Mouse (Mus musculus) left cerebral cortex, postnatal 25 days (tissue): ENCODE measurements around the gene Sept11. TPM values are rescaled to one million over a fixed set of nuclear protein-coding genes. Genes with fewer than 3 reads are reported as not detected.

Experiments
- DNase-seq, 2 experiments: peaks; one replicate each; pipeline ENCODE4 v3.0.0; 2022; ENCODE audit warnings: low spot score in 2 of 2, mixed read lengths in 1 of 2
- intact Hi-C: fragments of 180-260 bp; cut with DNase I; formaldehyde crosslinking; loops from one replicate; pipeline ENCODE4 v1.15.1; 2025
- total RNA-seq, 2 experiments: library from RNA; stranded (reverse); gene quantifications; 2 replicates each; pipeline ENCODE4 v1.2.3; 2021

Gene Sept11
- total RNA-seq, 2 experiments from 2014 or later: 195 to 212 TPM

GRCm38 (mm10) chr5:93121660-93122059 lies 28.4 kb downstream of the Sept11 start:
- intact Hi-C loops: no loop called here
- no peak for DNase-seq

- intact Hi-C loops: no loop called here
Measured at GRCm38 (mm10) chr5:93124031-93124826, 31.0 kb downstream of the Sept11 start.

GRCm38 (mm10) chr5:93125325-93125724 lies 32.1 kb downstream of the Sept11 start:
- intact Hi-C loops: no loop called here
- no peak for DNase-seq

More at GRCm38 (mm10) chr5:93124031-93124826, 31.0 kb downstream of the Sept11 start:
- no peak for DNase-seq

GRCm38 (mm10) chr5:93126222-93126929 lies 33.1 kb downstream of the Sept11 start:
- peak in 1 of 2 experiments; percentile 60 for DNase-seq
- intact Hi-C loops: loop anchor here (2.0 kb wide), 1 partner anchor 34 kb away; the partner anchor contains the start of gene Sept11

GRCm38 (mm10) chr5:93126930-93127562 lies 33.8 kb downstream of the Sept11 start:
- intact Hi-C loops: loop anchor here (2.0 kb wide), 1 partner anchor 34 kb away; the partner anchor contains the start of gene Sept11
- peak in 1 of 2 experiments; percentile 53 for DNase-seq

- intact Hi-C loops: loop anchor here (2.0 kb wide), 1 partner anchor 35 kb away; the partner anchor contains the start of gene Sept11
Measured at GRCm38 (mm10) chr5:93127722-93128121, 34.5 kb downstream of the Sept11 start.

GRCm38 (mm10) chr5:93128765-93129164 lies 35.5 kb downstream of the Sept11 start:
- intact Hi-C loops: no loop called here
- DNase-seq: no peak

More at GRCm38 (mm10) chr5:93127722-93128121, 34.5 kb downstream of the Sept11 start:
- DNase-seq: peak in 1 of 2 experiments; percentile 73

GRCm38 (mm10) chr5:93129953-93130352 lies 36.7 kb downstream of the Sept11 start:
- intact Hi-C loops: no loop called here
- DNase-seq: no peak

- no peak for DNase-seq
- intact Hi-C loops: no loop called here
Measured at GRCm38 (mm10) chr5:93131401-93131800, 38.2 kb downstream of the Sept11 start.

- intact Hi-C loops: no loop called here
- DNase-seq: peak; percentile 50 to 89
Measured at GRCm38 (mm10) chr5:93133445-93134244, 40.4 kb downstream of the Sept11 start.

GRCm38 (mm10) chr5:93135368-93136107 lies 42.3 kb downstream of the Sept11 start:
- DNase-seq: no peak
- intact Hi-C loops: loop anchor here (5.0 kb wide), 1 partner anchor 133 kb away; no protein-coding TSS in a partner anchor

GRCm38 (mm10) chr5:93136956-93137586 lies 43.8 kb downstream of the Sept11 start:
- intact Hi-C loops: loop anchor here (5.0 kb wide), 1 partner anchor 135 kb away; no protein-coding TSS in a partner anchor
- DNase-seq: peak; percentile 61 to 77

GRCm38 (mm10) chr5:93139350-93139749 lies 46.1 kb downstream of the Sept11 start:
- intact Hi-C loops: loop anchor here (5.0 kb wide), 1 partner anchor 137 kb away; no protein-coding TSS in a partner anchor
- DNase-seq: peak in 1 of 2 experiments; percentile 73

GRCm38 (mm10) chr5:93140747-93141146 lies 47.5 kb downstream of the Sept11 start:
- intact Hi-C loops: no loop called here
- no peak for DNase-seq

GRCm38 (mm10) chr5:93143360-93144091 lies 50.3 kb downstream of the Sept11 start:
- intact Hi-C loops: no loop called here

GRCm38 (mm10) chr5:93144874-93145273 lies 51.6 kb downstream of the Sept11 start:
- no peak for DNase-seq
- intact Hi-C loops: no loop called here

More at GRCm38 (mm10) chr5:93143360-93144091, 50.3 kb downstream of the Sept11 start:
- no peak for DNase-seq

GRCm38 (mm10) chr5:93145504-93145903 lies 52.3 kb downstream of the Sept11 start:
- DNase-seq: no peak
- intact Hi-C loops: no loop called here
